Mouse (Mus musculus) hindbrain, embryonic 16.5 days (tissue): Measurements from ENCODE around the gene Gm20854. TPM values are rescaled to one million over a fixed set of nuclear protein-coding genes. Genes with fewer than 3 reads are reported as not detected.
"Not testable (repeated sequence)": the region's sequence is repeated elsewhere in the genome, so short reads cannot be mapped to it uniquely, and the experiment has no call there.

ENCODE experiments used
- ATAC-seq: fragments of 200-750 bp; cut with Nextera tagmentation; 2 replicates; pipeline ENCODE4 v1.8.0; 2017; ENCODE audit warnings: moderate TSS enrichment, moderate library complexity
- H3K27ac ChIP-seq: fragments of 300-500 bp; sonication (generic); 2 replicates; pipeline ENCODE4 v1.5.1; 2014; ENCODE audit warnings: low read depth, mild to moderate bottlenecking, control low read depth, low read length, moderate library complexity
- H3K27me3 ChIP-seq: fragments of 300-500 bp; sonication (generic); replicated peaks from 2 replicates; pipeline ENCODE4 v1.6.1; 2014; ENCODE audit warnings: low read length; ENCODE audit not compliant: control insufficient read depth, insufficient read depth
- H3K36me3 ChIP-seq: fragments of 300-500 bp; sonication (generic); 2 replicates; pipeline ENCODE4 v1.6.1; 2014; ENCODE audit warnings: mild to moderate bottlenecking, low read length, moderate library complexity, mixed read lengths; ENCODE audit not compliant: control insufficient read depth, insufficient read depth
- H3K4me1 ChIP-seq: fragments of 300-500 bp; sonication (generic); 2 replicates; pipeline ENCODE4 v1.6.1; 2014; ENCODE audit warnings: low read depth, low read length; ENCODE audit not compliant: control insufficient read depth, insufficient read depth
- H3K4me2 ChIP-seq: fragments of 300-500 bp; sonication (generic); 2 replicates; pipeline ENCODE4 v1.6.1; 2014; ENCODE audit warnings: mild to moderate bottlenecking, low read length, control low read depth, moderate library complexity
- H3K4me3 ChIP-seq: fragments of 300-500 bp; sonication (generic); 2 replicates; pipeline ENCODE4 v1.5.1; 2014; ENCODE audit warnings: mild to moderate bottlenecking, low read length, control low read depth, moderate library complexity
- H3K9ac ChIP-seq: fragments of 300-500 bp; sonication (generic); 2 replicates; pipeline ENCODE4 v1.6.1; 2014; ENCODE audit warnings: low read depth, mild to moderate bottlenecking, control low read depth, low read length, moderate library complexity
- H3K9me3 ChIP-seq: fragments of 300-500 bp; sonication (generic); 2 replicates; pipeline ENCODE4 v1.6.1; 2014; ENCODE audit warnings: mild to moderate bottlenecking, low read length, moderate library complexity; ENCODE audit not compliant: control insufficient read depth
- WGBS: fragments of 180-500 bp; shearing (Covaris S2); extraction: QIAGEN DNeasy Blood & Tissue Kit; methylation state at CpG from one replicate; pipeline ENCODE4 v1.1.7; 2014; 5-methylcytosine and 5-hydroxymethylcytosine counted together
- polyA plus RNA-seq: library from polyadenylated mRNA; unstranded; fragments of >200 nt; fragmentation: Nextera tagmentation; extraction: Ambion mirVana; gene quantifications from 2 replicates; pipeline ENCODE4 v1.2.1, GENCODE M21; 2015

Gene Gm20854
- polyA plus RNA-seq = not detected in 2 replicates

GRCm38 (mm10) chrY:85530808-85531207, at the start of gene Gm20854:
Gene Gm20854, minus strand, starts transcription at chrY:85530908.
- H3K4me1 ChIP-seq, H3K36me3 ChIP-seq, H3K9ac ChIP-seq, H3K4me2 ChIP-seq, H3K9me3 ChIP-seq, ATAC-seq, H3K27me3 ChIP-seq, H3K4me3 ChIP-seq, H3K27ac ChIP-seq: not testable (repeated sequence)
- no CpG with 5 or more reads among the region's 6 CpGs for WGBS
